Mouse (Mus musculus) lung, postnatal 25 days (tissue): Measurements from ENCODE around the gene Sstr4.

ENCODE experiments used
- DNase-seq: peaks from one replicate; pipeline ENCODE4 v3.0.0; 2022; ENCODE audit warnings: low spot score

Sstr4 gene

GRCm38 (mm10) chr2:148430941-148431340 lies 35.8 kb downstream of the Sstr4 start:
- no peak for DNase-seq

DNA sequence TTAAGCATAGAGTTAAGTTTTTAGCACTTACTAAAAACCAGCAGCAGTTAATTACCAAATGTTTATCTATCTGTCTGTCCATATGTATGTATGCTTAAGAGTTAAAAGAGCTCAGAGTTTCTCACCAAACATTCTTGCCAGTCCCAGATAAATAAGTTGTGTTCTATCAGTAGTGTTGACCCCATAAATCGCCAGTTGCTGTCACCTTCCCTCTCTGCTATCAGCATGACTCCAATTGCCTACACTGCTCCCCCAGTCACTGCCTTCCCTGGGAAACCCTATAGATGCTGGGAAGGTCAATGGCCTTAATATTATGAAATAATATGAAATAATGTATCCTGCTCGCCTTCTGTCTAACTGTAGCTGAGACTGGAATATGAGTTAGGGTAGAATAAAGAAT lies 37.2 kb downstream of the Sstr4 start:
- DNase-seq, result no peak

- DNase-seq, result no peak
Observed at GRCm38 (mm10) chr2:148436285-148436684, 41.1 kb downstream of the Sstr4 start.

DNA sequence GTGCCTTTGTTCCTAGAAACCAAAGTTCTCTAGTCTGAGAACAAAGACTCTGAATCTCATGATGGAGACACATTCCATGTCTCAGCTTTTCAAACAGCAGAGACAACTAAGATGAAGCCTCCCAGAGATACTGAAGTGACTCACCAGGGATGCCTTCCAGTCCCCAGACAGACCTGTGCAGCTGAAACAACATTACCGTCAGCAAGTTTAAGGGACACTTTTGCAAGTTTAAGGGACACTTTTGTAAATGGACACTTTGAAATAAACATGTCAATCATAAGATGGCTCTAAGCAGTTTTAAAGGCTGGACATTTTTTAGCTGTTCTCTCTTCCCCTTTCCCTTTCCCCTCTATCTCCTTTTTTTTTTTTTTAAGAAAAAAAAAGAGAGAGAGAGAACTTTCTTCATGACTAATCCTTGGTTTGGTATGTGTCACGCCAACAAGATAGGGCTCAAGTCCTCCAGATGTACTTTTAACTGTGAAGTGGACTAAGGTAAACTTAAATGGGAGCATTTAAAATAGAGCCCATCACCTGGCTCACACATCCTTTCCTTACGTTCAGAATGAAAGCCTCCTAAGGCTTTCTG lies 44.6 kb downstream of the Sstr4 start:
- DNase-seq, result no peak

GRCm38 (mm10) chr2:148441421-148441820 lies 46.3 kb downstream of the Sstr4 start:
- no peak for DNase-seq

DNA sequence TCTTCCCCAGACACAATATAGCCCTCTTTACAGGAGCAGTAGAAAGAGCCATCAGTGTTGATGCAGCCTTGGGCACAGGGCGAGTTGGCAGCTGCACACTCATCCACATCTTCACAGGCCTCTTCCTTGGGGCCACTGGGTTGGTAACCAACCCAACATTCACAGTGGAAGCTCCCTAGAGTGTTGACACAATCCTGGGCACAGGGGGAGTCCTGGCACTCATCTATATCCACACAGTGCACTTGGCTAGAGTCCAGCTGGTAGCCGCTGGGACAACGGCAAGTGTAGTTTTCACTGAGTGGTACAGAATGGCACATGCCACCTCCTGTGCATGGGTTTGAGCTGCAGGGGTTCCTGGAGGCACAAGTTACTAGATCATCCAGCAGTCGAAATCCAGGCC lies 47.0 kb downstream of the Sstr4 start:
- no peak for DNase-seq

- no peak for DNase-seq
Observed at GRCm38 (mm10) chr2:148442710-148443109, 47.6 kb downstream of the Sstr4 start.

DNA sequence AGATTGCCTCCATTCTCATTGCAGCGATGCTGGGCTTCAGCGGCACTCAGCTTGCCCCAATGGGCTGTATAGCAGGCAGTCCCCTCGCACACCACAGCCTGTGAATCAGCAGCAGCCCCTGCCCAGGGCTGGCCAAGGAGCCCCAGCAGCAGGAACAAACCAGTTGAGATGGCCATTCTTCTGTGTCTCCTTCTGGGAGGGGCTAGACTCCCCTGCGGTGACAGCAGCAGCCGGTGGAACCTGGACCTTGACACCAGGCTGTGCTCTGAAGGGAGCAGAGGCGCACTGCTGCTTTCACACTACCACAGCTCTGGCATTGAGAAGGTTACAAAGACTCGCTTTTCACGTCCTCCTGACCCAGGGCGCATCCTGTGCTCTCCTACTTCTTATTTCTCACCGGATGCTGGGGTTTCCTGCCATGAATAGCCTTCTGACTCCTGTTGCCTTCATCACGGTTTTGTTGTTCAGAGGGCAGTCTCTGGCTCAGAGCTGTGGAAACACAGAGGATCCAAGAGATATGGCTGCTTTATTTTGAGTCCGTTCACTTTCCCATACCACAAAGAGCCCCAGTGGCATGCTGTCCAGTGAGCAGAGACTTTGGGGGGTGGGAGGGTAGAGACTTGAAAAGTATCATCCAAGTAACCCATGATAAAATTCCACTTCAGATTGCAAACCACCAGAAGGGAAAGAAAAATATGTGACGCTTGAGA lies 48.3 kb downstream of the Sstr4 start, which contains the start of gene Cd93:
Gene Cd93 (minus strand): TSS at position 315 of the 710 bp plus-strand sequence.
- DNase-seq, result peak; percentile 84

GRCm38 (mm10) chr2:148444472-148444871 lies 49.3 kb downstream of the Sstr4 start:
- no peak for DNase-seq

DNA sequence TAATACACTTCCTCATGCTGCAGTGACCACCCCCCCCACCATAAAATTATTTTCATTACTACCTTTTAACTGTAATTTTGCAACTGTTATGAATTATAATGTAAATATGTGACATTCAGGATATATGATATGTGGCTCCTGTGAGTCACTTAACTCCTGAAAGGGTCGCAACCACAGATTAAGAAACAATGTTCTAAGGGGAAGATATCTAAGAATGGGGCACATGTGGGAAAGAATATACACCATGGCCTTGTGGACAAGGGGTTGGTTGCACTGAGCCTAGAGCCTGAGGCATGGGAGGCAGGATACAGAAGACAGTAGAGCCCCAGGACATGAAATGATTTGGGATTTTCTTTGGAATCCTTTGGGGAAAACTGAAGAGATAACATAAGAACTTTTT lies 50.5 kb downstream of the Sstr4 start:
- DNase-seq, result no peak
